Mouse (Mus musculus) ES-E14 (cell line): ENCODE results near the gene Gm17324.

Experiments
- CHD2 ChIP-seq: IDR thresholded peaks from 2 replicates; pipeline ENCODE4 v1.6.1; 2014; ENCODE audit warnings: mild to moderate bottlenecking, low read depth, low read length, inconsistent platforms
- HCFC1 ChIP-seq: IDR thresholded peaks from 2 replicates; pipeline ENCODE4 v1.6.1; 2012; ENCODE audit warnings: low read length, inconsistent platforms, borderline replicate concordance; ENCODE audit not compliant: insufficient read depth
- MAFK ChIP-seq: IDR thresholded peaks from 2 replicates; pipeline ENCODE4 v1.6.1; 2014; ENCODE audit warnings: mild to moderate bottlenecking, low read depth, low read length, inconsistent platforms; ENCODE audit not compliant: insufficient read depth
- ZC3H11A ChIP-seq: IDR thresholded peaks from 2 replicates; pipeline ENCODE4 v1.6.1; 2012; ENCODE audit warnings: low read depth, mild to moderate bottlenecking, inconsistent platforms, low read length, borderline replicate concordance
- ZNF384 ChIP-seq: IDR thresholded peaks from 2 replicates; pipeline ENCODE4 v1.6.1; 2012; ENCODE audit warnings: low read depth, low read length, inconsistent platforms

- TF ChIP-seq ZNF384 (no peak), HCFC1 (no peak), ZC3H11A (no peak), CHD2 (no peak), MAFK (no peak)
Observed at GRCm38 (mm10) chr9:78488890-78489420, 40.4 kb upstream of the Gm17324 start, which contains the start of gene Eef1a1.
